Mouse (Mus musculus) cerebellum, adult 2 months (tissue): ENCODE measurements at regions not wholly inside any gene's neighbourhood (a gene's known extent, or its start where the extent isn't known, plus 50 kb on each side); places are given as distances from the start of the nearest gene placed in this dataset.

ENCODE experiments used
- DNase-seq, 2 experiments: peaks; one replicate each; pipeline ENCODE4 v3.0.0; 2021
- H3K27ac ChIP-seq: fragments of 200-500 bp; 2 replicates; pipeline ENCODE4 v1.5.1; 2012; ENCODE audit warnings: low read length, control low read depth, inconsistent platforms; ENCODE audit not compliant: insufficient read depth
- H3K27me3 ChIP-seq: fragments of 200-500 bp; 2 replicates; pipeline ENCODE4 v1.6.1; 2012; ENCODE audit warnings: inconsistent platforms, mild to moderate bottlenecking, low read length, moderate library complexity; ENCODE audit not compliant: control insufficient read depth, insufficient read depth
- H3K4me1 ChIP-seq: fragments of 200-500 bp; 2 replicates; pipeline ENCODE4 v1.6.1; 2011; ENCODE audit warnings: low read length; ENCODE audit not compliant: control insufficient read depth, insufficient read depth
- H3K4me3 ChIP-seq: fragments of 200-500 bp; replicated peaks from 2 replicates; pipeline ENCODE3; 2011; ENCODE audit warnings: mild to moderate bottlenecking, low read depth, low read length, control low read depth; ENCODE audit not compliant: insufficient read depth
- CTCF ChIP-seq: fragments of 200-500 bp; IDR thresholded peaks from 2 replicates; pipeline ENCODE4 v1.5.1; 2011; ENCODE audit warnings: low read depth, mild to moderate bottlenecking, control low read depth, low read length, moderate library complexity, borderline replicate concordance; ENCODE audit not compliant: insufficient read depth
- POLR2A ChIP-seq: fragments of 200-500 bp; IDR thresholded peaks from 2 replicates; pipeline ENCODE4 v1.6.1; 2011; ENCODE audit warnings: low read length, control low read depth, borderline replicate concordance; ENCODE audit not compliant: insufficient read depth
- WGBS: fragments of 180-500 bp; shearing (Covaris S2); methylation state at CpG from one replicate; pipeline ENCODE4 v1.1.7; 2018; 5-methylcytosine and 5-hydroxymethylcytosine counted together

DNA sequence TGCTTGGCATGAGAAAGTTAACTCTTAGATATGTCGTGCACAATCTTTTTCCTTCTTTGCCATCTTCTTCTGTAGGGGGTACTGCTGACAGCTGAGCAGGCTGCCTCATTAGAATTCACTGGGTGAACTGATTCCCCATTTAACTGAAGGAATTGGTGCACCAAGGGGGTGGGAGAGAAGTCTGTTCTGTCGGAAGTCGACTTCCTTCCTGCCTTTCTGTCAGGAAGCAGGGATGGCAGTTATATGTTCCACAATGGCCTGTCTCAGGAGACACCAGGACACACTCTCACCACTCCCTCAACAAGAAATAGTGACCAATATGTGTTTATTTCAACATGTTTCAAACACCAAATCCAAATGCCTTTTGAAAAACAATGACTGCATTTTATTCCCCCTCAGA lies 142.9 kb downstream of the Mid1ip1 start:
- no peak for TF ChIP-seq CTCF
- no peak for TF ChIP-seq POLR2A
- Histone ChIP-seq H3K4me3 (no peak overlapping the region), H3K27ac (no peak overlapping the region), H3K27me3 (no peaks in the 10 kb centered on the region), H3K4me1 (no peaks in the 10 kb centered on the region)
- no peak for DNase-seq
- WGBS: 25% methylated on average over 3 of the region's 3 CpGs

DNA sequence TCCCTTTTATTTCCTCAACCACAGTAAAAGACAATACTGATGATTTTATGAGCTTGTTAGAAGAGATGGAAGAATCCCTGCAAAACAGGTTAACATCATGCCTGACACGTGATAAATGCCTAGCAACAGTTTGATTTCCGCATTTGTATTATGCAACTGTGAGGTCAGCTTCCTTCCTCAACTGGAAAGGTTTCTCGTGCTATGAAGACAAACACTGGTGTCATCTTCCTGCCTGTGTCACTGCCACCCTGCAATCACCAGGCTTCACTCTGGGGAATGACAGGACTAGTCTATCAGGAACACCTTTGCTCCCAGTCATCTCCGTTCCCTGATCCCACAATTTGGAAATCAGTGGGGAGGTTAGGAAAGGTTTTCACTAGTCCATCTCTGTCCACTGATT lies 156.8 kb downstream of the Mid1ip1 start:
- Histone ChIP-seq H3K4me1 (no peaks in the 10 kb centered on the region), H3K27me3 (no peaks in the 10 kb centered on the region), H3K4me3 (no peak overlapping the region), H3K27ac (no peak overlapping the region)
- 78% methylated on average over 4 of the region's 4 CpGs for WGBS
- TF ChIP-seq CTCF (no peak), POLR2A (no peak)
- DNase-seq: no peak

DNA sequence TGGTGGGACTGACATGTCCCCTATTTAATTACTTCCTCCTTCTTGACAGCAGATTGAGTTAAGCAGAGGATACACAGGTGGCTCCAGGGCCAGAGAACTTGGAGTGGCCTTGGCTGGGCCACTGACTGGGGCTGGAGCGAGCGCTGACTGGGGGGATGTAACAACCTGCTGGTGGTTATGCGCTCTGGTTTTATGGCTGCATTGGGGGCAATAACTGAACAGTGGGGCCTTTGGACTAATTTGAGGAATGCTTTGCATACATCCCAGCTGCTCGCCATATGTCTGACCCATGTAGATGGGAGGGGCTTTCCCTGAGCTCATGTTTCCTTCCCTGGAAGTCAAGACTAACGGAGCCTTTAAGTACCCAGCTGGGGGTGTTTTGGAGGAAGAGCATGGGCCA lies 163.0 kb downstream of the Mid1ip1 start:
- DNase-seq: no peak
- Histone ChIP-seq H3K4me3 (no peak overlapping the region), H3K27me3 (no peaks in the 10 kb centered on the region), H3K27ac (no peak overlapping the region), H3K4me1 (no peaks in the 10 kb centered on the region)
- TF ChIP-seq POLR2A: no peak
- TF ChIP-seq CTCF: no peak
- 63% methylated on average over 5 of the region's 5 CpGs for WGBS

DNA sequence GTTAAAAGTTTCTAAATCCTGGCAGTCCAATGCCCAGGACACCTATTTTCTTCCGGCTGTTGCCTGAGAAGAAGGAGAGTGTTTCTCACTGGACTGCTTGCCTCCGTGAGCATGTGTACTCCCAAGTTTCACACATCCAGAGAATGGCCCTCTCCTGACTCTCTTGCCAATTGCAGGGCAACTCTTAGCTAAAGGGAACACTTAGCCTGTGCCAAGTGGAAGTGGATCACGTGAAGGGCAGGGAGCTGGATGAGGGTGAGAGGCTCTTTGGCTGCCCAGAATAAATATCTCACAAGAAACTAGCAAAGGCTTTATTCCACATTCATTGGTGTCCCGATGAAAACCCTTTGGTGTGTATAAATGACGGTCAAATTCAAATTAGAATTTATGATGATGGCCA lies 164.1 kb downstream of the Mid1ip1 start:
- 65% methylated on average over 5 of the region's 5 CpGs for WGBS
- Histone ChIP-seq H3K27ac (no peak overlapping the region), H3K4me1 (no peaks in the 10 kb centered on the region), H3K27me3 (no peaks in the 10 kb centered on the region), H3K4me3 (no peak overlapping the region)
- no peak for TF ChIP-seq POLR2A
- no peak for DNase-seq

DNA sequence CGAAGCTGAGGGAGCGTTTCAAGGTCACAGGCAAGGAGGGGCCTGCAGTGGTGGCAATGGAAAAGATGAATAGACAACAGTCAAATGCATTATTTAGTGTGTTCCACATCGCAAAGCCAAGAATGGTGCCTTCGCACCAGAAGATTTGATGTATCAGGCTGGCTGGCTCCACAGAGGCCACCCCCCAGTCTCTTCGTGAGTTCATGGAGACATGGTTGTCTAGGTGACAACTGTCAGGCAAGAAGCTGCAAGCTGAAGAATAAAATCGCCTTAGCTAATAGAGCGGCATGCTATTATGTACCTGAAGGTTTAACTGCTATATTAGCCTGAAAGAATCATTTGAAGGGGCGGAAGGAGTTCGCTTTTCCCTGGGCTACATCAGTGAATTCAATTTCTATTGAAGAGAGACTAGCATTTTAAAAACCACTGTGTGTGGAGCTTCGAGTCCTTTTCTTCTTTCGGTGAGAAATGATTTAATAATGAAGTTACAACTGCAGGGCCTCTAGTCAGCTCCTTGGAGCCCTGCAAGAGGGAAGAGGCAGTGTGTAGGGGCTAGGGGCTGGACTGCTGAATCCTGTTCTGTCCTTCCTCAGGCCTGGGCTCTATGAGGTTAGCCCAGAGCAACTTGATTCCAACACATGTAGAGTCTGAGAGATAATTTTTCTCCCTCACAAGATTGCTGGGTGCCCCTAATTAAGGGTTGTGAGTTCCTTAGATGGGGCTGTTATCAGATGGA lies 169.1 kb downstream of the Mid1ip1 start:
- Histone ChIP-seq H3K27ac (no peak overlapping the region), H3K4me1 (no peaks in the 10 kb centered on the region), H3K27me3 (no peaks in the 10 kb centered on the region), H3K4me3 (no peak overlapping the region)
- WGBS: 37% methylated on average over 11 of the region's 11 CpGs
- DNase-seq: no peak
- no peak for TF ChIP-seq CTCF
- TF ChIP-seq POLR2A: no peak

DNA sequence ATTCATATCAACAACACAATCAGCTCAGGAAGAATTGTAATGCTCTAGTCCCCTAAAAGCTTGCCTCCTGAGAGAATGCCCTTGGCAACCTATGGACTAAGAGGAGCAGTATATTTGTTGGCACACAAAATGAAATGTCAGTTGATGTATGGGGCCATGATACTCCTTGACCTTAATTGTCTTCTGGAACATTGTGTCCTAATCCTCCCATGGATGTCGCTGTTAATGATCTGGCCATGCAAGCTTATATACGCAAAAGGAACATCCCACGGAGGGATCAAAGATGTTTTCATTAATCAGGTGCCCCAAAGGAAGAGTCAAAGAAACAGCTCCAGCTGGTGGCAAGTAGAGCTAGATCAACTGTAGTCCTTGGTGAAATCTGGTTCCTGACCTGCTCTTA lies 178.0 kb downstream of the Mid1ip1 start:
- no peaks in the 10 kb centered on the region for H3K27me3 ChIP-seq
- WGBS: 89% methylated on average over 3 of the region's 3 CpGs
- no peak overlapping the region for H3K4me3 ChIP-seq
- no peak overlapping the region for H3K27ac ChIP-seq
- no peaks in the 10 kb centered on the region for H3K4me1 ChIP-seq
- TF ChIP-seq CTCF (no peak), POLR2A (no peak)
- DNase-seq: no peak

DNA sequence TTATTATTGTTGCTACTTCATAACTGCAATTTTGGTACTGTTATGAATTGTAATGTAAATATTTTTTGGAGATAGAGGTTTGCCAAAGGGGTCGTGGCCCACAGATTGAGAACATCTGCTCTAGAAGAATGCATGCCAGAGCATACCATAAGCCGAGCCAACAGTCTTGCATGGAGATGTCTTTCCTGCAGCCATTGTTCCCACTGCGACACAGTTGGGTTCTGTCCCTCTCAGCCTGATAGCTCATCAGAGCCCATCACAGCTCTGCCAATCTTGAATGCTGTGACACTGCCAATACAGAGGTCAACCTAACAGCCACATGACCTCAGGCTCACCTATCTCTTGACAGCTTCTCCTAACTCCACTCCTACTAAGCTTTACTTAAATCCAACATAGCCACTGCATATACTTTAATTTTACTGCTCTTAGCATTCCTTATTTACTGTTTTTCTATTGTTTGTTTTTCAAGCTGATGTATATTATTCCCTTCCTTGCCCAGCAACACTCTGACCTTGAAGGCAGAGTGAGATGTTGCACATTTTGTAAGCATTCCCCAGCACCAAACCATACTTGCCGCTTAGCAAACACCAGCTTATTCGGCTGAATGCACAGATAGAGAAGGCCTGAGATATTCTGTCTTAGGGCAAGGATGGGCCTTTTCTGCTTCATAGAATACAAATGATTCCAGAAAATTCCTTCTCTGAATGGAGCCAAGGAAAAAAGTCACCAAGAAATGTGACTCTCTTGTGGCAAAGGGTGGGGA lies 181.6 kb downstream of the Mid1ip1 start:
- 54% methylated on average over 5 of the region's 5 CpGs for WGBS
- Histone ChIP-seq H3K4me3 (no peak overlapping the region), H3K4me1 (no peaks in the 10 kb centered on the region), H3K27me3 (no peaks in the 10 kb centered on the region), H3K27ac (no peak overlapping the region)
- no peak for DNase-seq
- no peak for TF ChIP-seq POLR2A

DNA sequence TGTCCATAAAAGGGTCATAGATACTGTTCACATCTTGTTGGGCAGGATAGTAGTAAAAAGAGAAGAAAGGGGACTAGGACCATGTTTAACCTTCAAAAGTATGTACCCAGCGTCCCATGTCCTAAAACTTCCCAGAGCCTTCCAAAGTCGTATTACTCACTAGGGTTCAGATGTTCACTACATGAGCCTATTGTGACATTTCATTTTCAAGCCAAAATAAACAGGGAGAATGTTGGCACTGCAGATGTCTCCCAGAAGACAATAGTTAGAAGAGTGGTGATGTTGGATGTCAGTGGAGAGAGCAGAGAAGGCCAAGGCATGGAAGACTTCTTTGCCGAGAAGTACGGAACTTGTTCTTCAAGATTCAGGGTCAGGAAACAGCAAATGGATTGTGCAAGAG lies 187.9 kb downstream of the Mid1ip1 start:
- no peaks in the 10 kb centered on the region for H3K27me3 ChIP-seq
- no peak overlapping the region for H3K4me3 ChIP-seq
- H3K4me1 ChIP-seq: no peaks in the 10 kb centered on the region
- DNase-seq: no peak
- 76% methylated on average over 4 of the region's 4 CpGs for WGBS
- no peak overlapping the region for H3K27ac ChIP-seq
- TF ChIP-seq POLR2A: no peak
- TF ChIP-seq CTCF: no peak
